Mouse (Mus musculus): ENCODE data around the gene Nexn.

- no peak for TF ChIP-seq CTCF (IDR thresholded peaks at IDR 0.05; ENCODE audit: low read depth)
- no peak for TF ChIP-seq EP300 (optimal IDR thresholded peaks at IDR 0.05)
Observed at GRCm38 (mm10) chr3:152260362-152260761, 5.8 kb downstream of the Nexn start.

Data from stomach, postnatal 0 days (tissue).